Comparison of ENCODE assay signal across 10 mouse cellular contexts in genomic region chr5:115415111-115416085, GRCm38 (mm10). TPM values are rescaled to one million over a fixed set of nuclear protein-coding genes. Genes with fewer than 3 reads are reported as not detected.
A peak's percentile ranks its signal among the peaks of the same experiment; 100 is the strongest.
DNase-seq lines count a peak whose midpoint lies in the region; ATAC-seq and TF ChIP-seq lines count a peak whose summit lies in the region.
"Had no signal": no experiment of that assay in that cellular context is flagged by ENCODE, and none has a peak within 500 bp of the region (broad histone marks: within the 10 kb centered on the region; RNA-seq: fewer than 3 reads in every experiment).

No protein-coding gene starts in this region.

- no peak overlapping the region for H3K27ac ChIP-seq in spleen, adult 2 months (ENCODE audit: insufficient read depth, low read length)
- peak overlapping the region; percentile 70 for H3K27ac ChIP-seq in midbrain, embryonic 12.5 days (replicated peaks)

- ATAC-seq in midbrain, embryonic 12.5 days (ENCODE audit: low FRiP score, low read depth) = no peak
- no peak for ATAC-seq in frontal cortex, adult (ENCODE audit: low TSS enrichment)
- no peak for ATAC-seq in CD4-positive, CD25-positive, alpha-beta regulatory T cell, adult 4 months

- peak overlapping the region; percentile 42 for H3K4me2 ChIP-seq in midbrain, embryonic 12.5 days (replicated peaks)

- H3K4me1 ChIP-seq in spleen, adult 2 months (ENCODE audit: control insufficient read depth, insufficient read depth, insufficient read length) = no peaks in the 10 kb centered on the region; the same call in 1 of the 2 replicates
- H3K4me1 ChIP-seq in midbrain, embryonic 12.5 days = peaks cover 6% of the 10 kb centered on the region

- no peaks in the 10 kb centered on the region for H3K36me3 ChIP-seq in spleen, adult 2 months (ENCODE audit: control insufficient read depth, insufficient read depth, low read length)
- H3K36me3 ChIP-seq in midbrain, embryonic 12.5 days = no peaks in the 10 kb centered on the region

- no peak for TF ChIP-seq CTCF in spleen, adult 2 months (IDR thresholded peaks at IDR 0.05; ENCODE audit: extremely low read depth, insufficient read depth, insufficient read length, insufficient replicate concordance)

- peaks cover 6% of the 10 kb centered on the region; the same call in 1 of the 2 replicates for H3K9me3 ChIP-seq in midbrain, embryonic 12.5 days

- H3K4me3 ChIP-seq in spleen, adult 2 months (ENCODE audit: extremely low read depth, insufficient read depth, insufficient read length) = peak overlapping the region; percentile 16; the same call in 1 of the 2 replicates
- peak overlapping the region; percentile 19 for H3K4me3 ChIP-seq in midbrain, embryonic 12.5 days

- 15% methylated on average over 24 of the region's 24 CpGs for WGBS in spleen, adult 2 months
- 56% methylated on average over 24 of the region's 24 CpGs for WGBS in midbrain, embryonic 12.5 days

- peak; percentile 42 for DNase-seq in adrenal gland, adult 2 months
- no peak for DNase-seq in adrenal gland, adult 8-10 months
- DNase-seq in spleen, adult 2 months (ENCODE audit: low read depth in 1 of 2, low spot score in 2 of 2) = no peak
- DNase-seq in spleen, postnatal 14 days (ENCODE audit: low spot score in 2 of 2) = no peak
- no peak for DNase-seq in right cerebral cortex, postnatal 14 days
- DNase-seq: lung, postnatal 14 days had no signal

- TF ChIP-seq POLR2A in spleen, adult 2 months (IDR thresholded peaks at IDR 0.05; ENCODE audit: low read depth, low read length) = no peak

- no peaks in the 10 kb centered on the region for H3K27me3 ChIP-seq in spleen, adult 2 months (ENCODE audit: control insufficient read depth, insufficient read depth, low read length)
- no peaks in the 10 kb centered on the region for H3K27me3 ChIP-seq in midbrain, embryonic 12.5 days

- no peak overlapping the region; the same call in 1 of the 2 replicates for H3K9ac ChIP-seq in midbrain, embryonic 12.5 days (replicated peaks)

RNA-seq across cellular contexts. Expression of gene Msi1, which starts 14.0 kb away (rescaled TPM):
- total RNA-seq in adrenal gland, adult 2 months (2021) = 10 to 100 TPM; 16.3 to 19.1 TPM
- 24.0 and 29.5 TPM in 2 replicates for polyA plus RNA-seq in adrenal gland, adult 2 months (2012; rRNA removed)
- total RNA-seq in adrenal gland, adult 8-10 months (2022) = 10 to 100 TPM; 17.5 to 27.3 (median 21.7) TPM
- 0.47 and 1.1 TPM in 2 replicates for polyA plus RNA-seq in spleen, adult 2 months (2012; rRNA removed)
- 211 and 227 TPM in 2 replicates for polyA plus RNA-seq in midbrain, embryonic 12.5 days (2016; fragmentation: Nextera tagmentation; extraction: Ambion mirVana)
- polyA plus RNA-seq in CD4-positive, CD25-positive, alpha-beta regulatory T cell, adult 4 months (2017; shearing (Covaris generic)) = not detected

RNA-seq across cellular contexts. Expression of gene Pla2g1b, which starts 50.7 kb away (rescaled TPM):
- not detected for total RNA-seq in adrenal gland, adult 2 months (2021)
- 7.6 TPM in 1 of 2 replicates, not detected in the other for polyA plus RNA-seq in adrenal gland, adult 2 months (2012; rRNA removed)
- under 1 TPM in 1 of 4 experiments, not detected in 3; 0.93 TPM for total RNA-seq in adrenal gland, adult 8-10 months (2022)
- polyA plus RNA-seq in spleen, adult 2 months (2012; rRNA removed) = 284 and 435 TPM in 2 replicates
- not detected in 2 replicates for polyA plus RNA-seq in midbrain, embryonic 12.5 days (2016; fragmentation: Nextera tagmentation; extraction: Ambion mirVana)
- not detected for polyA plus RNA-seq in CD4-positive, CD25-positive, alpha-beta regulatory T cell, adult 4 months (2017; shearing (Covaris generic))
- polyA plus RNA-seq: cortical plate, adult 2 months had no signal

Comparison
In these comparisons a context has a peak if more than half of its experiments do, and no peak if none do; other contexts are left out.
1. RNA of gene Msi1, which starts 14.0 kb away (polyA plus RNA-seq): 211 to 227 TPM in midbrain, embryonic 12.5 days and 24.0 to 29.5 TPM in adrenal gland, adult 2 months; 0.47 to 1.1 TPM in spleen, adult 2 months and not detected in CD4-positive, CD25-positive, alpha-beta regulatory T cell, adult 4 months; every median in the first group is over 10 times any median in the second.
2. RNA of gene Pla2g1b, which starts 50.7 kb away (polyA plus RNA-seq): 284 to 435 TPM in spleen, adult 2 months; not detected in midbrain, embryonic 12.5 days, 7.6 TPM in adrenal gland, adult 2 months and not detected in CD4-positive, CD25-positive, alpha-beta regulatory T cell, adult 4 months; every median in the first group is over 10 times any median in the second.